Mouse (Mus musculus) gastrocnemius, postnatal 10 days (tissue): ENCODE data around the gene Oxt. TPM values are rescaled to one million over a fixed set of nuclear protein-coding genes. Genes with fewer than 3 reads are reported as not detected.
A peak's percentile ranks its signal among the peaks of the same experiment; 100 is the strongest.
"Not testable (repeated sequence)": the region's sequence is repeated elsewhere in the genome, so short reads cannot be mapped to it uniquely, and the experiment has no call there.

ENCODE experiments used
- DNase-seq: peaks from one replicate; pipeline ENCODE4 v3.0.0; 2021; ENCODE audit warnings: mixed read lengths
- long read RNA-seq, 2 experiments: library from polyadenylated mRNA; stranded (forward); transcript quantifications; one replicate each; pipeline ENCODE4 v2.0.0; 2021
- total RNA-seq, 2 experiments: library from RNA; stranded (reverse); gene quantifications; 2 replicates each; pipeline ENCODE4 v1.2.3; 2021

Oxt gene
- total RNA-seq = not detected
- long read RNA-seq, experiment 1 = 0 reads
- long read RNA-seq, experiment 2 = 0 reads

DNA sequence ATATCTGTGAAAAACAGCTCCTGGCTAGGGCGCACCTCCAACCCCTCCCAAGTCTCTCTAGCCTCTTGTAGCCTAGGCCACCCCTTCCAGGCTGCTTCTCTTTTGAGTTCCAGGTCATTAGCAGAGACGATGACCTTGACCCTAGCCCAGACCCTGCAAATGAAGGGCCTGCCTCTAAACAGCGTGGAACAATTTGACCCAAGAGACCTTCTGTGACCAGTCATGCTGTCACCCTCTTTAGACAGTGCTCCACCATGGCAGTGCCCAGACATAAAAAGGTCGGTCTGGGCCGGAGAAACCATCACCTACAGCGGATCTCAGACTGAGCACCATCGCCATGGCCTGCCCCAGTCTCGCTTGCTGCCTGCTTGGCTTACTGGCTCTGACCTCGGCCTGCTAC lies at the start of gene Oxt:
Gene Oxt (plus strand): TSS at position 301 of the 400 bp plus-strand sequence.
- DNase-seq = no peak

DNA sequence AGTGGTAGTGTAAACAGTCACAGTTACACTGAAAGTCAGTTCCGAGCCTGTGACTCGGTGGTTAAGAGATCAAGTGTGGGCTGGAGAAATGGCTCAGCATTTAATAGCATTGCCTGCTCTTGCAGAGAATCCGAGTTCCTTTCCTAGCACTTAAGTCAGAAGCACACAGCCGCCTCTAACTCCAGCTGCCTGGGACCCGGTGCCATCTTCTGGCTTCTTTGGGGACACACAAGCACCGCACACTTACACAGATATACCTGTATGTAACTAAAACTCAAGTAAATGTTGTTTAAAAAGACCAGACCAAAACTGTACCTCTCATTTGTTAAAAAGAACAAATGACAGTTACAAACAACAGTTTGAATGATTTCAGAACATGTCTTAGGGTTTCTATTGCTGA lies 47.5 kb upstream of the Oxt start:
- no peak for DNase-seq

DNA sequence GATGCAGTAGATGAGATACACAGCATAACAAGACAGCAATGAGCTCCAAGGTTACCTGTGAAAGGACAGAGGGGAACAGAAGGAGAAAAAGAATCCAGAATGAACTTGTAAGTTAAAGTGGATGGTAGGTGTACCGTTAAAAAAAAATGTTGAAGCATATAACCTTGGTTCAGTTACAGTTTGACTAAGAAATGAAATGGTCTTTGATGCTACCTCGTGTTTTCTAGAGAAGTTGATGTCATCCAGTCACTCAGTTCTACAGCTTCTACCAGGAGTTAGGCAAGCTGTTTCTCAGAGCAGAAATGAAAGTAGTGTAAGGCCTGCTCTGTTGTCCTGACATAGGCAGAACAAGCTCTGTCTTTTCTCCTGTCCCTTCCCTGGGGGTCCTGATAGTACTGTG lies 46.7 kb upstream of the Oxt start:
- DNase-seq = no peak

DNA sequence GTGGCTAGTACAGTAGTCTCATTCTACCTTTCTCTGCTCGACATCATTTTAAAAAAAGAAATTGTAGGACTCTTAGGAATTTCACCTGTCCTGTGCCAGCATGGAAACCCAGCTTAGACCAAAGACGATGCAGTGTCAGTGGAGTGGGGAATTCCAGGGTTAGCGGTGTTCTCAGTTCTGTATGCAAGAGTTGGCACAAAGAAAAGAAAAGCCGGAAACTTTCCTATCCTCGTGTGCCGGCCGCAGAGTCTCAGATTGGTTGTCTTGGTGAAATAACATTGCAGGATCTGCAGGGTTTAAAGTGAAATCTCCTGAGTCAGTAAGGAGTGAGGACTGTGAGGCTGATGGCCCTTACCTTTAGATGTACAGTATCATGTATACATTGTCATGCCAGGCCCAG lies 46.0 kb upstream of the Oxt start:
- no peak for DNase-seq

DNA sequence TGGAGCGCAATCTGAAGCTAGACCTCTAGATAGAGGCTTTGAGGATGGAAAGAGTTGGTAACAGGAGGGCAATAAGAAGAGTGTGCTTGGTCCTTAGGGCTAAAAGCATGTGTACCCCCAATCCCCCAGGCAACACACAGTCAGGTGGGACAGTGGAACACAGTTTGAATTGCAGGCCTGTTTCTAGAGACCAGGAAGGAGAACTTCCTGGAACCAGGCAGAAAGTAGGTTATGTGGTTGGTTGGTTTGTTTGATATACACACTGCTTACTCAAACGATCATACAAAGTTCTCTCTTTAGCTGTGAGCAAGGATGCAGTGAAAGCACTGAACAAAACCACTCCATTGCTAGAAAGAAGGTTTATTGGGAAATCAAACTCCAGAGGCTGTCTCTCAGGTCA lies 43.8 kb upstream of the Oxt start:
- DNase-seq = no peak

DNA sequence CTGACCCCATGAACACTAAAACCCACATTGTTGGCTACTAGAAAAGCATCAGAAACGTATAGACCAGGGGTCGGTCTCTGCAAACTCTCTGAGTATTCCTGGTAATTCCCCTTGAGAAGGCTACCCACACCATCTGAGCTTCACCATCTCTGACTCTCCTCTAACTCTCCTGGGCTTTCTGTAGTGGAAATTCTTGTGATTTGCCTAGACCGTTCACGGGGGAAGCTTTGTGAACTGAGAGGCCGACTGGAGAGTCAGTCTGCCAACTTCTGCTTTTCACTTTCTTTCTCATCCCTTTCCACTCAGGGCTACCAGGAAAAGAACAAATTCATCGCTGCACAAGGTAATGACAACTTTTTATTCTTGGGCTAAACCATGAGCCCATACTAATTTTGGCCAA lies 41.0 kb upstream of the Oxt start:
- DNase-seq = no peak

DNA sequence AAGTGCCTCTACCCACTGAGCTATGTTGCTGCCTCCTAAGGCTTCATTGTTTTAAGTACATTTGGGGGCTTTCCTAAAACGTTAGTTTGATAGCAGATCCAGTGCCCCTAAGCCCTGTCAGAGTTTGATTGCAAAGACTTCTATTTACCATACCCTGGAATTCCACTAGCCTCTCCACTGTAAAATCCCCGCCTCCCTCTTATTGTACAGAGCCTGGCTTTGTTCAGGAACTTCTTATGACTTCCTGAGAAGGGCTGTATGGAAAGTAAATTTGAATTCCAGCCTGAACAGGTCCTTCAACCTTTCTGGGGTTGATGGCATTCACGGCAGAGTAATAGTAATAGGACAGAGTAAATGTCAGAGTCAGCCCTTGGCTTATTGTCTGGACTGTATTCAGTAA lies 39.1 kb upstream of the Oxt start:
- no peak for DNase-seq

DNA sequence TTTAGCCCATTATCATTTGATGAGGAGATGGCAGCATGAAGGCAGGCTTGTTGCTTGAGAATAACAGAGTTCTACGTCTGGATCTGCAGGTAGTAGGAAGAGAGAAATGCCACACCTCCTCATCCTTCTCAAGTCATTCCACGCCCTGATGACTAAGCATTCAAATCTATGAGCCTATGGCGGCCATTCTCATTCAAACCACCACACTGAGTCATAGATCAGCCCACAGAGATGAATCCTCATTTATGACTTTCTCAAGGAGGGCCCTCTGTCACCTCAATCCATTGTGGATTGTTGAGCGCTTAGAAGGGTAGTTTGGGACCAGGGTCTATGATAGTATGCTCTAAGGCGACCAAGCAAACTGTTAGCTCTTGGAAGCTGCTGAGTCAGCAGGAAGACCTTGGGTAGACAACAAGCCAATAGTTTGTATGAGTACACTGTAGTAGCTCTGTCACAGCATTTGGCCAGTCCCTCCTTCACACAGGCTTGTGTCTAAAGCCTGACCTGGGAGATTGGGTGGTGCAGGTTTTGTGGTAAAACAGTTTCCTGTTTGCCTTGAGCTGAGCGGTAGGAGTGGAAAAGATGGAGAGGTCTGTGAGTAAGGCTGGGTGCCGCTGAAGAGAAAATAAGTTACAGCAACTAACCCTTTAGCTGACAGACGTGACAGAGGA lies 37.0 kb upstream of the Oxt start:
- no peak for DNase-seq

DNA sequence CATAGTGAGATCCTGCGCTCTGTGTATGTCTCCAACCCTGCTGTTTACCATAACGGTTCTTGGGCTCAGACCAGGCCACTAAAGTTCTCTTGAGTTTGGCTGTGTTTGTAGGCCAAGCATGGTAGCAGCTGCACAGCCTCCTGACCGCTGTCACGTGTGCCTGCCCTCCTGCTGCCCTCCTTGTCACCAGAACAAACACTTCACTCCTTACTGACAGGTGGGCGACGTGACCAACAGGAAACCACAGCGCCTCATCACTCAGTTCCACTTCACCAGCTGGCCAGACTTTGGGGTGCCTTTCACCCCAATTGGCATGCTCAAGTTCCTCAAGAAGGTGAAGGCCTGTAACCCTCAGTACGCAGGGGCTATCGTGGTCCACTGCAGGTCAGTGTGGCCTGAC lies 35.7 kb upstream of the Oxt start:
- DNase-seq = no peak

DNA sequence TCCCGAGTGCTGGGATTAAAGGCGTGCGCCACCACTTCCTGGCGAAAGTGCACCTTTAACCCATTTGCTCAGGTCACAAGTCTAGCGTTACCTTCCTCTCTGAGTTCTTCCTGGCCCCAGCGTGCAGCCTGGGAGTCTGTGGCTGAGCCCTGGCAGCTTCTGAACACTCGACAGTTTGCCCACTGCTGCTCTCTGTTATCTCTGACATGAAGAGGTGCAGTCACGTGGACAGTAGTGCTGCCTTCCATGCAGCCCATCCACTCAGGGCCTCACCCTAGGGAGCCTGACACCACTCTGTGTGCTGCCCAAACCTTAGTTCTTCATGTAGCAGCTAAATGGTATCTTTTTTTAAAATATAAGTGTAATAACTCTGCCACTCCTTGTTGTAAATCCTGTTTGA lies 29.0 kb upstream of the Oxt start:
- no peak for DNase-seq

DNA sequence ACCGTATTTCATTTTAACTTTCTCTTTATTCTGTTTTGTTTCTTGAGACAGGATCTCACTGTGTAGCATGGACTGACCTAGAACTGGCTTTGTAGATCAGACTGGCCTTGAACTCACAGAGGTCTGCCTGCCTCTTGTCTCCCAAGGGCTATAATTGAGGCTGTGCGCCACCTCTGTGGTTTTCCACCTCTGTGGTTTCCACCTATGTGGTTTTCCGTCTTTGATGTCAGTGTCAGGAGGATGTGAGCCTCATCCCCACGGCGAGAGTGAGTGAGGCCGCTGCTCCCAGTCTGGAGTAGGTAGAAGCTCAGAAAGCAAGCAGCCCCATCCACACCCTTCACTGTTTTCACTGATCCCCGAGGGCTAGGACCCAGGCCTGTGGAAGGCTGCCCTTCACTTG lies 21.1 kb upstream of the Oxt start:
- DNase-seq = no peak

DNA sequence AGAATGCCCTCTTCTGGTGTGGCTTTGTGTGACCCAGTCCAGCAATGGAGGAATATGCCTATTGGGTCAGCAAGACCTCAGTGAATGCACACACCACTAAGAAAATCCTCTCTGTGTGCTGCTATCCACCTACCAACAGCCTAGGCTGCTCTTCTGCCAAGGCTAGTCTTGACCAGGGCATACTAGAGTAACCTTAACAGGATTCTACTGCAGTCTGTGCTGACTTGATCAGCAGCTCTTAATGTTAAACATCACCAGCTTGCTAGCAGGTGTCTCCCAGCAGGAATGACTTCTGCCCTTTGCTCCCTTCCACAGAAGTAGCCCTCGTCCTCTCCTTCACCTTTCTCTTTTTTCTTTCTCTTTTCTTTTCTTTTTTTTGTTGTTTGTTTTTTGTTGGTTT lies 19.7 kb upstream of the Oxt start:
- DNase-seq = no peak

DNA sequence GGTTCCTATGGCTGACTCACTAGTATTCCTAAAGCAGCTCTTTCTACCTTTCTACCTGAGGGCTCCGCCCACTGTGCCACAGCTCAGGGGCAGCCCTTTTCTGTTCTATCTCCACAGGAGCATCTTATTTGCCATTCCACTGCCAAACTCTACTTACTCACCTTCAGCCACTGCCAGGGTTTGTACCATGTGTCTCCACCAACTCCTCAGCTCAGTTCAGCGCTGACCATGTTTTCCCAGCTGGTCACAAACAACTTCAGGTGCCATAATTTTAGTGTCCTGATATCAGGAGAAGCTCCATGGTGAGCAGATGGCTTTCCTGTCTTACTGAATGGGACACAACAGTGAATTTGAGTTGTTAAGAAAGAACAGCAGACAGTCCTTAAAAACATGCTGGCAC lies 18.5 kb upstream of the Oxt start:
- DNase-seq = no peak

DNA sequence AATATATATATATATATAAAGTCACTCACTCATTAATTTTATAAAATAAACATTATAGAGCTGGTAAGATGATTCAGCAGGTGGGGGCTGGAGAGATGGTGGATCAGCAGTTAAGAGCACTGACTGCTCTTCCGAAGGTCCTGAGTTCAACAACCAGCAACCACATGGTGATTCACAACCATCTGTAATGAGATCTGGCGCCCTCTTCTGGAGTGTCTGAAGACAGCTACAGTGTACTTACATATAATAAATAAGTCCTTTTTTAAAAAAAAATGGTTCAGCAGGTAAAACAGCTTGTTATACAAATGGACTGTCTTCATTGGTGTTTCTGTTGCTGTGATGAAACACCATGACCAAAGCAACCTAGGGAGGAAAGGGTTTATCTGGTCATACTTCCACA lies 18.0 kb upstream of the Oxt start:
- DNase-seq = no peak

DNA sequence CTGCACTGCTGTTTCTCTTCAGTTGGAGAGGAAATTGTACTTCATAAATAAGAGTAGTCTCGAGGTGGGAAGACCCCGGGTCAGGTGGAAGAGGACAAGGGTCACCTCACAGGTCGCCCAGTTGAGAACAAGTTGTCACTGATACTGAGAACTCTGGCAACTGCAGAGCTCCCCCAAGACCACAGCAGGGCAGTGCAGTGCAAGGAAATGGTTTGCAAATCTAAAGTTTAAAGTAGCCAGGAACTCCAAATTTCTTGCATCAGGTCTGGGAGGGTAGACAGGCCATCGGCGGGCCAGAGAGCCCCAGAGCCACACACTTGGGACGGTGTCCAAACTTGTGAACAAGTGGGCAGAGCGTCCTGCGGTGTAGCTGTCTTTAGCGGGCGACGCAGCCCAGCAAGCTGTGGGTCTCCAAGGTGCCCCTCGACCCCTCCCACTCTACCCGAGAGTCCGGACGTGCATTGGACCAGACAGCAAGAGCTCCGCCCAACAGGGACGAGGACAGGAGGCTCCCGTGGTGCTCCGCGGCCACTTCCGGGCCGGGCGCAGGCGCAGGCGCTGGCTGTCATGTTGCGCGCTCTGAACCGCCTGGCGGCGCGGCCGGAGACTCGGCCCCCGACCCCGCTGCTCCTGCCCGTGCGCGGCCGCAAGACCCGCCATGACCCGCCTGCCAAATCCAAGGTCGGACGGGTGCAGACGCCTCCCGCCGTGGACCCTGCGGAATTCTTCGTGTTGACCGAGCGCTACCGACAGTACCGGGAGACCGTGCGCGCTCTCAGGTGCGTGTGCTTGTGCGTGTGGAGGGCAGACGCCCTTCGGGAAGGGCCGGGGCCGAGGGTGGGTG lies 12.5 kb upstream of the Oxt start, which contains the start of gene Mrps26:
Gene Mrps26 (plus strand): TSS at position 531 of the 844 bp plus-strand sequence.
- peak; percentile 87 for DNase-seq

DNA sequence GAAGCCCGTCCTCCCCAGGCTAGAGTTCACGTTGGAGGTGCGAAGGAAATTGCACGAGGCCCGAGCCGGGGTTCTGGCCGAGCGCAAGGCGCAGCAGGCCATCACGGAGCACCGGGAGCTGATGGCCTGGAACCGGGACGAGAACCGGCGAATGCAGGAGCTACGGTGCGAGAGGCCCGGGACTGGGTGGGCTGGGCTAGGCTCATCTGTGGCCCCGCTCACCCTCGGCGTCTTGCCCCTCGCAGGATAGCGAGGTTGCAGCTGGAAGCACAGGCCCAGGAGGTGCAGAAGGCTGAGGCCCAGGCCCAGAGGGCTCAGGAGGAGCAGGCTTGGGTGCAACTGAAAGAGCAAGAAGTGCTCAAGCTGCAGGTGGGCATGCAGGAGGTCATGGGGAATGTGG lies 11.9 kb upstream of the Oxt start:
- DNase-seq = peak; percentile 34

DNA sequence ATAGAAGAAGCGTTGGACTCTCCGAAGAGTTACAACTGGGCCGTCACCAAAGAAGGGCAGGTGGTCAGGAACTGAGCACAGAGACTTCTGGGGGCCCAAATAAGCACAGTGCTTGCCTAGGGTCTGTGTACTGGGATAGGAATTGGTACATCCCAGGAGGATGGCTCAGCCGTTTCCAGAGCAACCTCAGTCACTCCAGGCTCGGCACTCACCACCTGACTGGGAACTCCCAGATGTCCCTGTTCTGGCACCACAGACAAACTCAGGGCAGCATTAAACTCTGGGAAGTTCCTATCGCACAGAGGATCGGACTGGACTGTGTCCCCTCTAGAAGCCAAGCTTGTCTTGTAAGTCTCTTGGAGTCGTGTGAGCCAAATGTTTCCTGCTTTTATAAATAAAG lies 11.0 kb upstream of the Oxt start:
- no peak for DNase-seq

DNA sequence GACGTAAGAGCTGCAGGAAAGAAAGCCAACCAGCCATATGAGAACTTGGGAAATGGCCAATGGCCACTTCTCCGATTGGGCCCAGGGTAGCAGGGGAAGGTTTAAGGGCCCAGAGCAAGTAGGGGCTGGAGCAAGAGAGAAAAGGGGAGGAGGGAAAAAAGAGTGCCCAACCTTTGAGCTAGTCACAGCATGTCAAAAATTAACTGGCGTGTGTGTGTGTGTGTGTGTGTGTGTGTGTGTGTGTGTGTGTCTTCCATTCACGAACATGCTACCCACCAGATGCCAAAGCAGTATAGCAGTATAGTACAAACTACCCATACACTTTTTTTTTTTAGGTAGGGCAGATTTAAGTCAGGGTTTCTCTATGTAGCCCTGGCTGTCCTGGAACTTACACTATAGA lies 7.1 kb upstream of the Oxt start:
- no peak for DNase-seq

DNA sequence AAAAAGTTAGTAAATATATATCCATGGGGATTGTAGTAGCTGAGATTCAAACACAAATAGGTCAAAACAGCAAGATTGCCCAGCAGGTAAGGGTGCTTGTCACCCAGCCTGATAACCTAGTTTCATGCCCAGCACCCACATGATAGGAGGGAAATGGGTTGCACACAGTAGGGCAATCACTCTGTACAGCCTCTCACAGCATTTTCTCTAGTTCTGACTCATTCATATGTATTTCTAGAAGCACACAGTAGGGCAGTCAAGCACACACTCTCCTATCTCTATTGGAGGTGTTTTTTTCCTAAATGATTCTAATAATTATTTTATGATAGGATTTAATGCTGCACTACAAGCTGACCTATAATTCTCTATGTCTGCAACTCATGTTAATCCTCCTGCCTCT lies 6.0 kb upstream of the Oxt start:
- DNase-seq = no peak

DNA sequence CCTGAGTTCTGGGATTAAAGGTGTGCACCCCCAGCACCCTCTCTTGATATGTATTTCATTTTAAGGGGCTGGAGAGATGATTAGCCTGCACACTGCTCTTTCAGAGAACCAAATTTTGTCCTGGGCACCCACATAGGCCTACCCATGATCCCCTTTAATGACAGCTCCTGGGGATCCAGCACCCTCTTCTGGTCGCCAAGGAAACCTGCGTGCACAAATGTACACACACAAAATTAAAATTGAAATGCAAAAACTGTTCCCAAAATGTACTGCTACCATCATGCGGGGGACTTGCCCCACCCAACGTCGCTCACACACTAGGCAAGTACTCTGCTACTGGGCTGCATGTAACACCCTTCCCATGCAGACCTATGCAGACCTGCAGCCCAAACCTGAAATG lies 1.0 kb upstream of the Oxt start:
- DNase-seq = no peak

DNA sequence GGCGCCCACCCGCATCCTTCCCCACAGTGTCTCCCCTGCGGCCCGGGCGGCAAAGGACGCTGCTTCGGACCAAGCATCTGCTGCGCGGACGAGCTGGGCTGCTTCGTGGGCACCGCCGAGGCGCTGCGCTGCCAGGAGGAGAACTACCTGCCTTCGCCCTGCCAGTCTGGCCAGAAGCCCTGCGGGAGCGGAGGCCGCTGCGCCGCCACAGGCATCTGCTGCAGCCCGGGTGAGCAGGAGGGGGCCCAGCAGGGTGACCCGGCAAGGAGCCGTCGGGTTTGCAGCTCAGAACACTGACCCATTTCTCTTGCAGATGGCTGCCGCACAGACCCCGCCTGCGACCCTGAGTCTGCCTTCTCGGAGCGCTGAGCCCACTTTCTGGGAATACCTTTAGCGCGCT lies 591 bp downstream of the Oxt start:
- DNase-seq = not testable (repeated sequence)

DNA sequence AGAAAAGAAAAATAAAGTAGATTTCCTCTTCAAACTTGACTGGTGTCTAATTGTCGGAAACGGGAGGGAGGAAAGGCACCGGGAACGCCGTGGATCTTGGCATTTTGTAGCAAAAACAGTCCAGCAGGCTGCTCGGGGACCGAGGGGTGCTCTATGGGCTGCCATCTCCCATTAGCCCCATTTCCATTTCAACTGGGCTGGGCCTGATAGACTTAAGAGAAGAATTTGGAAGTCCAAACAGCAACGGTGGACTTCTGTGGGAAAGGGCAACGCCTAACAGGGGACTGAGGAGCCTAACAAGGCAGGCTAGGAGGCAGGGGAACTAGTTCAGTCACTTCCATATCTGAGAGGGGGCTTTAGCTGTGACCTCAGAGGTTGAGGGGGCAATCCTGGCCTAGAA lies 1.0 kb downstream of the Oxt start:
- no peak for DNase-seq

DNA sequence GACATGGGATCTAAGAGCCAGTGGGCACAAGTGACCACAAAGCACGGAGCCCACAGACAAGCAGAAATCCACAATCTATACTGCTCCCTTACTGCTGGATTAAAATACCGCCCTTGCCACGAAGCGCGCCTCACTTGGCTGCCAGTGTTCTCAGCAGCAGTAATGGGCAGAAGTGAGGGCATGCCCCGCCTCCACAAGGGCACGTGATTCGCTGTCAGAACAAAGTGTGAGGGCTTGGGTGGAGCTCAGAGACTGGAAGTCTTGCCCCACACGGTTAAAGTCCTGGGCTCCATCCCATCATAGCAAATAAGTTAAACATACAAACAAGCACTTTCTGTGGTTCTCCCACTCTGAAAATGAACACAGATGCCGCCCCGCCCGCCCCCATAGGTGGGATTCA lies 1.7 kb downstream of the Oxt start:
- DNase-seq = no peak

DNA sequence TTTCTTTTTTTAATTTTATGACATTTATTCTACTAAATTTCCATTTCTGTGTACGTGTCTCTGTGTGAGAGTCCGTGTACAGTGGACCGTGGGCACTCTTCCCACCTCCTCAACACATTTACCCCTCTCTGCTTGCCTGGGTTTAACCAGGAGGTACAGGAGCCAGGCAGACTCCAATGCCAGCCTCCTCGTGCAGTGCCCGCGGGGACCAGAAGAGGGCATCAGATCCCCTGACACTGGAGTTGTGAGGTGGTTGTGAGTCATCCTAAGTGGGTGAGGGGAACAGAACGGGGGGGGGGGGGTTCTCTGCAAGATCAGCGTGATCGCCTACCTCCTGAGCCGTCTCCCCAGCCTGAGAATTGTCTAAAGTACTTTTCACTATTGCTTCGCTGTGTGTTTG lies 2.2 kb downstream of the Oxt start:
- DNase-seq = peak; percentile 57
